Mouse (Mus musculus) B cell, adult 62 days (primary cell): Measurements from ENCODE around the gene Sdk2. TPM values are rescaled to one million over a fixed set of nuclear protein-coding genes. Genes with fewer than 3 reads are reported as not detected.

Source experiments
- total RNA-seq: library from RNA; stranded (reverse); gene quantifications from 4 replicates; pipeline ENCODE4 v1.2.4, GENCODE M21; 2023

Gene Sdk2
- not detected in 4 replicates for total RNA-seq

DNA sequence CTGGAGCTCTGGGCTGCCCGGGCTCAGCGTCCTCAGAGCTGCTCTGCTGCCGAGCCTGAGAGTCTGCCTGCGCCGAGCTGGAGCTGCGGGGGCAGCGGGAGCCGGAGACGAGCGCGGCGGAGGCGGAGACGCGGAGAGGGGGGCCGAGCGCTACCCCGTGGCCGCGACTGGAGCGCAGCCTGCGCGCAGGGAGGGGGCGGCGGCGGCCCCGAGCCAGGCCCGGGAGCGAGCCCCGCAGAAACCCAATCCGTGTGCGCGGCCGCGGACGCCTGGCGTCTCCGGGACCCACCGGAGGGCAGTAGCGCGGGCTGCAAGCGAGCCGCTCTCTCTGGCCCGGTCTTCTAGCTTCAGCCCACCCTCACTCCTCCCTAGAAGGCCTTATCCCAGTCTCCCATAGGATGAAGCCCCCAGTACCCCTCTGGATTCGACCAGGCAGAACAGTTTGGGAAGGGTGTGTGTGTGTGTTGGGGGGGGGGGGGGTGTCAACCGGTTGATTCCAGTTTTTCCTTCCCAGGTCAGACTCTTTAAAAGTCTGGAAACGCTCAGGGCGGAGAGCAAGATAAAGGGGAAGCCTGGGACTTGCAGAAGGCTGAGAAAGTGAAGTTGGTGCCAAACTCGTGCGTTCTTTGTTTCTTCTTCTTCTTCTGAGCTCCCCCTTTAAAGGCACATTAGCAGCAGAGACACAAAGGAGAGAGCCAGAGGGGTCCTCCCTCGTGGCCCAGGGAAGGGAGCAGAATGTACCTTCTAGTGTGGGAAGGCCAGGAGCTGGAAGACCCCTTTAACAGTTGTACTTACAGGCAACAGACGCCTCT, at the start of gene Sdk2:
TSS of gene Sdk2 (minus strand) at position 96 of the 812 bp plus-strand sequence.

DNA sequence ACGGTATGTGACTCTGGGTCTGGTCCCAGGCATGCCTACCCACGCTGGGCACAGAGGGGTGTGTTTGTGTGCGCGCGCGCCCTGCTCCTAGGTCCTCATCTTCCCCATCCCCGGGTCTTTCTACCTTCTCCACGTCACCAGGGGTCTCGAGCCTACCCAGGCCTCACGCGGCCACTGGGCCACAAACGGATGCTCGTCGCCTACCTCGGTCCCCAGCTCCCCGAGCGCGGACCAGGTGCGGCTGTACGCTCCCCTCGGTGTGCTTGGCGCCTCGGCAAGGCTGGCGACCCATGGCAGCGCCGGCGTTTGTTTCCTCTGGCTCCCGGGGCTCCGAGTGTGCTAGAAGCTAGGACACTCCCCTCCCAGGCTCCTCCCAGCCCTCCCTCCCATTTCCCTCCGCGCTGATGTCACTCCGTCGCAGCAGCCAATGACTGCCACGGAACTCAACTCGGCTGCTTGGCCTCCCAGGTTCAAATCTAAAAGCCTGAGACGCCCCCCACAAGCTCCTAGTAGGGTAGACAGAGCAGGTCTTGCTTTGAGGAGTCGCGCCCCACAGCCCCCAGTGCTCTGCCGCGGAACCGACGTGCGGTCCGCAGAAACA, 315.3 kb downstream of the Sdk2 start, which contains the start of gene Cdc42ep4:
TSS of gene Cdc42ep4 (minus strand) at position 398 of the 601 bp plus-strand sequence.

